Mouse (Mus musculus) liver, postnatal 0 days (tissue): ENCODE results near the gene Itpr1.

Source experiments
- CTCF ChIP-seq: sonication (generic); IDR thresholded peaks from 2 replicates; pipeline ENCODE4 v1.5.1; 2016; ENCODE audit warnings: antibody characterized with exemption, low read depth
- EP300 ChIP-seq: IDR thresholded peaks from 2 replicates; pipeline ENCODE4 v1.6.1; 2016; ENCODE audit warnings: antibody characterized with exemption, low read depth, mild to moderate bottlenecking

DNA sequence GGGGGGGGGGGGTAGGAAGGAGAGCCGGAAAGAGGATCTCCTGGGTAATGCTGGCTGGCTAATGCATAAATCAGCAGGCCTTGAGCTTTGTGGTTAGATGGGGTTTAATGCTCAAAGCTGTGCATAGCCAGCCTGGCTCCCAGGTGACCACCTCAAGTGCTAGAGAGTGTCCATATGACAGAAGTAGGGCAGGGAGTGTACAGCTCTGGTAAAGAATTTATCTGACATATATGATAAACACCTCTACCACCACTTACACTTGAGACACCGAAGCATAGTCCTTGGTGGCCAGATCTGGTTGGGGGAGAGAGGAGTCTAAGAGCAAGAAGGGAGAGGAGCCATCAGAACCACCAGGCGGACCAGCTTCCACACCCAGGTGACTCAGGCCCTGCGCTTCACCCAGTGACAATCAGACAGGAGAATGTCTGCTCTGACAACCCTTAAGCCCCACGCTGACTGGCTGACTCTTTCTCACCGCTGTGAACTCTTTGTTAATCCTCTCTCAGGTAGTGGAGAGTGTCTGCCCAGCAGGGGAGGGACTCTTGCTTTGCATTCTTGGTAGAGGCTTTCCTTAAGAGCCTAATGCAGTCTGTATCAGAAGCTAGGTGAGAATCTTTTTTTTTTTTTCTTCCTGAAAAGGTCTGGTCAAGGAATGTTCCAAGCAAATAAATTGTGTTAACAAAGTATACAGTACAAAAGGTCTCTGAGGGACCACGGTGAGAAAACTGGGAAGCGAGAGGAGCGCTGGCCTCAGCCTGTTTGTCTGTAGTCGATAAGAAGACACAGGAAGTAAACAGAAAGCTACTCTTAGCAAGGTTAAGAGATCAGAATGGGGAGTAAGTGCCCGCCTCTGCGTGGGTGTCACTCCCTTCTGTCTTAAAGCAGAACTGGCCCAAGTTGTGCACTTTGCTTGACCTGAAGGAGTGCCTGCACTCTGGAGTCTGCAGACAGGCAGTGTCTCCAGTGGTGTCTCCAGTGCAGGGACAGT, 318.7 kb downstream of the Itpr1 start:
- no peak; the same call in 1 of the 2 replicates for TF ChIP-seq CTCF
- TF ChIP-seq EP300: peak; percentile 45; the same call in 1 of the 2 replicates
